Mouse (Mus musculus) hindbrain, embryonic 16.5 days (tissue): ENCODE measurements around the gene Deaf1. TPM values are rescaled to one million over a fixed set of nuclear protein-coding genes. Genes with fewer than 3 reads are reported as not detected.
A peak's percentile ranks its signal among the peaks of the same experiment; 100 is the strongest.
"Not testable (repeated sequence)": the region's sequence is repeated elsewhere in the genome, so short reads cannot be mapped to it uniquely, and the experiment has no call there.

Experiments
- ATAC-seq: fragments of 200-750 bp; cut with Nextera tagmentation; 2 replicates; pipeline ENCODE4 v1.8.0; 2017; ENCODE audit warnings: moderate TSS enrichment, moderate library complexity
- H3K27ac ChIP-seq: fragments of 300-500 bp; sonication (generic); 2 replicates; pipeline ENCODE4 v1.5.1; 2014; ENCODE audit warnings: low read depth, mild to moderate bottlenecking, control low read depth, low read length, moderate library complexity
- H3K27me3 ChIP-seq: fragments of 300-500 bp; sonication (generic); replicated peaks from 2 replicates; pipeline ENCODE4 v1.6.1; 2014; ENCODE audit warnings: low read length; ENCODE audit not compliant: control insufficient read depth, insufficient read depth
- H3K36me3 ChIP-seq: fragments of 300-500 bp; sonication (generic); 2 replicates; pipeline ENCODE4 v1.6.1; 2014; ENCODE audit warnings: mild to moderate bottlenecking, low read length, moderate library complexity, mixed read lengths; ENCODE audit not compliant: control insufficient read depth, insufficient read depth
- H3K4me1 ChIP-seq: fragments of 300-500 bp; sonication (generic); 2 replicates; pipeline ENCODE4 v1.6.1; 2014; ENCODE audit warnings: low read depth, low read length; ENCODE audit not compliant: control insufficient read depth, insufficient read depth
- H3K4me2 ChIP-seq: fragments of 300-500 bp; sonication (generic); 2 replicates; pipeline ENCODE4 v1.6.1; 2014; ENCODE audit warnings: mild to moderate bottlenecking, low read length, control low read depth, moderate library complexity
- H3K4me3 ChIP-seq: fragments of 300-500 bp; sonication (generic); 2 replicates; pipeline ENCODE4 v1.5.1; 2014; ENCODE audit warnings: mild to moderate bottlenecking, low read length, control low read depth, moderate library complexity
- H3K9ac ChIP-seq: fragments of 300-500 bp; sonication (generic); 2 replicates; pipeline ENCODE4 v1.6.1; 2014; ENCODE audit warnings: low read depth, mild to moderate bottlenecking, control low read depth, low read length, moderate library complexity
- H3K9me3 ChIP-seq: fragments of 300-500 bp; sonication (generic); 2 replicates; pipeline ENCODE4 v1.6.1; 2014; ENCODE audit warnings: mild to moderate bottlenecking, low read length, moderate library complexity; ENCODE audit not compliant: control insufficient read depth
- WGBS: fragments of 180-500 bp; shearing (Covaris S2); extraction: QIAGEN DNeasy Blood & Tissue Kit; methylation state at CpG from one replicate; pipeline ENCODE4 v1.1.7; 2014; 5-methylcytosine and 5-hydroxymethylcytosine counted together
- polyA plus RNA-seq: library from polyadenylated mRNA; unstranded; fragments of >200 nt; fragmentation: Nextera tagmentation; extraction: Ambion mirVana; gene quantifications from 2 replicates; pipeline ENCODE4 v1.2.1, GENCODE M21; 2015

Gene Deaf1
- polyA plus RNA-seq, 1 experiment from 2014 or later = 202 TPM

DNA sequence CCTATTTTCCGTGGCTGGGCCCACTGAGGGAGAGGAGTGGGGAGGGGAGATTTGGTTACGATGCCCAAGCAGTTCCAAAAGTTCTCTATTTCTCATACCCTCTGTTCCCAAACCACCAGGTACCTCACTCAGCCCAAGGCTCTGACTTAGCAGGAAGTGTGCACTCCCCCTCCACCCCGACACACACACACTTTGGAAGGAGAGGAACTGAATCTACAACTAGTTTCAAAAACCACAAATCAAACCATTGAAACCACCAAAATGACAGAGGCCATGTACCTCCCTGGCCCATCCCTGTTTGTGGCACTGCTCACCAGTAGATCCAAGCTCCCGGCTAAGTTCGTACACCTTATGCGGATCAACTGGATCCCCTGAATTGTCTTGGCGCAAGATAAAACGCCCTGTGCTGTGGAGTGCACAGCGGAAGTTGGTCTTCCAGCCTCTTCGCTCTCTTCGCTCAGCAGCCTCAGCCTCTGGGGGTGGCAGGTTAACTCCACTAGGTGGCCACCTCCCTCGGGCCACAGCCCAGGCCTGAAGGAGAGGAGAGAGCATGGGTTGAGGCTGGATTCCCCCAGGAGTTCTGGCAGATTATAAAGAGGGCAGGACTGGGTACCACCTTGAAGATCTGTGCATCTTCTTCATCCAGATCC, 62.6 kb downstream of the Deaf1 start:
- no peak overlapping the region for H3K4me3 ChIP-seq
- no peak overlapping the region for H3K27ac ChIP-seq
- no peak for ATAC-seq
- WGBS = 39% methylated on average over 12 of the region's 12 CpGs
- H3K27me3 ChIP-seq = no peaks in the 10 kb centered on the region; the same call in 1 of the 2 replicates
- no peak overlapping the region for H3K4me2 ChIP-seq
- no peak overlapping the region; the same call in 1 of the 2 replicates for H3K9ac ChIP-seq
- H3K4me1 ChIP-seq = peaks cover 3% of the 10 kb centered on the region; the same call in 1 of the 2 replicates
- peaks cover 40% of the 10 kb centered on the region for H3K36me3 ChIP-seq
- no peaks in the 10 kb centered on the region for H3K9me3 ChIP-seq

DNA sequence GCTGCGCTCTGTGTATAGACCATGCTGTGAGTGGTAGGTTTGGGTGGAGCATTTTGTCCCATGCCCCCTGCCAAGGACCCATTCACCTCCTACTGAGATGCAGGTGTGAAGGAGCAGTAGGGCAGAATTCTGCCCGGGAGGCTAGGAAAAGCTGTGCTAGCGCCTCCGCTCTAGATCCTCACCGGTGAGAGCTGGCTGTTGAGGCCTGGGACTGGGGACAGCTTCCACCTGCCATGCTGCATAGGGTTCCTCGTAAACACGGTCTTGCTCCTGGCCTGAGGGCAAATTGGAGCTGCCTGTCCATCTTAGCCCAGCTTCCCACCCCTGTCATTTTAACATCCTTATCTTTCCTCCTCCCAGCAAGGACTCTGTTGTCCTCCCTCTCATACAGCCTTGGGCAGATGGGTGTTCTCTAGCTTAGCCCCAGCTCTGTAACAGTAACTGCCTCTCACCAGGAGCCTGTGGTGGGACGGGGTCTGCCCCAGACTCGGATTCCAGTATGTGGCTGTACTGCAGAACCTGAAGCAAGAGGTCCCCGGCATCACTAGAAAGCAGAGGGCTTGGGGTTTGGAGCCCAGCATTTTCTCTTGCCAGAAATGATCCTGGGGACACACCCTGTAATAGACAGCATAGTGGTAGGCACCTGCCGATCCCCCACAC, 63.3 kb downstream of the Deaf1 start:
- Histone ChIP-seq H3K27ac (no peak overlapping the region), H3K4me3 (no peak overlapping the region), H3K4me1 (peaks cover 3% of the 10 kb centered on the region; the same call in 1 of the 2 replicates), H3K4me2 (no peak overlapping the region), H3K27me3 (no peaks in the 10 kb centered on the region; the same call in 1 of the 2 replicates), H3K9me3 (no peaks in the 10 kb centered on the region), H3K36me3 (peaks cover 48% of the 10 kb centered on the region), H3K9ac (no peak overlapping the region; the same call in 1 of the 2 replicates)
- WGBS = 68% methylated on average over 11 of the region's 11 CpGs
- no peak for ATAC-seq

DNA sequence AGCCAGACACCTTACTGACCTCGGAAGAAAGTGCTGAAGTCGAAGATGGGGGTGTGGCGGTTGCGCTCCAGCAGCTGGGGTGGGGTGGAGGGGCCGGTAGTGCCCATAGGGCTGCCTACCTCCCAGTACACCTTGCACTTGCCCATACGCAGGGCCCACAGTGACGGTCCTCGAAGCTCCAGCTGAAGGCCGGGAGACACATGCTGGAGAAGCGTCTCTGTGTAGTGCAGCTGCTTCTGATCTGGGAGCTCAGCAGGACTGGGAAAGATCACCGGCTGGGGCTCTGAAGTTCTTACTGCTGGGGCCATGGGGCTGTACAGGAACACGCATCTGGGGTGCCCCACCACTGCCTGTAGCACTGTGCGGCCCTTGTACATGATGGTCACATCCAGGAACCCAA, 63.9 kb downstream of the Deaf1 start:
- H3K27me3 ChIP-seq = no peaks in the 10 kb centered on the region
- H3K4me1 ChIP-seq = peaks cover 3% of the 10 kb centered on the region; the same call in 1 of the 2 replicates
- 0 out of 2 replicates have a peak, but pooled peaks have one; percentile 26 for ATAC-seq
- no peak overlapping the region for H3K4me2 ChIP-seq
- H3K9me3 ChIP-seq = no peaks in the 10 kb centered on the region
- 90% methylated on average over 13 of the region's 13 CpGs for WGBS
- peaks cover 52% of the 10 kb centered on the region for H3K36me3 ChIP-seq
- H3K27ac ChIP-seq = no peak overlapping the region
- H3K9ac ChIP-seq = no peak overlapping the region
- H3K4me3 ChIP-seq = no peak overlapping the region

DNA sequence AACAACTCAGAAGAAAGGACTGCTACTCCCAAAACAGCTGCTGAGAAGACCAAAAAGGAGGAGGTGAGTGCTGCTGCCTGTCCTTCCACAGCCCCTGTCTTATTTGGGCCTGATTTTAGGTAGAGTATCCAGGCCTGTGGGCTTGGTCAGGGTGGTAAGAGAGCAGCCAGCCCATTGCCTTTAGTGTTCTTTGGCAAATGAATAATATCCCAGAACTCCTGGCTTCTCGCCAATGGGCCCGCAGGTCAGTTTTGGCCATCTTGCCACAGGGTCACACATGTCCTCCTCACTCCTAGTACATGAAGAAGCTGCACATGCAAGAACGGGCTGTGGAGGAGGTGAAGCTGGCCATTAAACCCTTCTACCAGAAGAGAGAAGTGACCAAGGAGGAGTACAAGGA, 66.0 kb downstream of the Deaf1 start:
- 94% methylated on average over 3 of the region's 3 CpGs for WGBS

DNA sequence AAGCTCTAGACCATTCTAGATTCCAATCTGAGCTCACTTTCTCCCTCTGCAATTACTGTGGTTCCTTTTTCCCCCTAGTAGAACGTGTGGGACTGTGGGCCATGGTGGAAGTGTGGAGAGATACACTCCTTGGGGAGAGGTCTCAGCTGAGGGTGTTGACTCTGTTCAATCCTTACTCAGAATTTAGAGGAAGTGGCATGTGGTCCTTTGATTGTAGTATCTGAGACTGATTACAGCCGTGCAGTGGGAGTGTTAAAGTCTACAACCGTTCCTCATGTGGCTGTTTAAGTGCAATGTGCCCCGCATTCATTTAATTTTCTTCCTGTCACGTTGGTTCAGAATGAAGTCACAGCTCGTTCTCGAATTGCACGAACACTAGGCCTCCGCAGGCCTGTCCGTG, 71.3 kb downstream of the Deaf1 start:
- Histone ChIP-seq H3K36me3 (peaks cover 54% of the 10 kb centered on the region), H3K27me3 (no peaks in the 10 kb centered on the region), H3K4me3 (no peak overlapping the region), H3K4me2 (no peak overlapping the region), H3K9ac (no peak overlapping the region), H3K9me3 (no peaks in the 10 kb centered on the region), H3K27ac (no peak overlapping the region), H3K4me1 (no peaks in the 10 kb centered on the region)
- ATAC-seq = no peak
- WGBS = 94% methylated on average over 10 of the region's 10 CpGs

More for the DNA sequence above, 66.0 kb downstream of the Deaf1 start:
- Histone ChIP-seq H3K27me3 (no peaks in the 10 kb centered on the region), H3K4me3 (no peak overlapping the region), H3K9me3 (no peaks in the 10 kb centered on the region), H3K4me1 (peaks cover 2% of the 10 kb centered on the region; the same call in 1 of the 2 replicates), H3K27ac (no peak overlapping the region), H3K9ac (no peak overlapping the region), H3K4me2 (no peak overlapping the region), H3K36me3 (peaks cover 73% of the 10 kb centered on the region)
- ATAC-seq = no peak

DNA sequence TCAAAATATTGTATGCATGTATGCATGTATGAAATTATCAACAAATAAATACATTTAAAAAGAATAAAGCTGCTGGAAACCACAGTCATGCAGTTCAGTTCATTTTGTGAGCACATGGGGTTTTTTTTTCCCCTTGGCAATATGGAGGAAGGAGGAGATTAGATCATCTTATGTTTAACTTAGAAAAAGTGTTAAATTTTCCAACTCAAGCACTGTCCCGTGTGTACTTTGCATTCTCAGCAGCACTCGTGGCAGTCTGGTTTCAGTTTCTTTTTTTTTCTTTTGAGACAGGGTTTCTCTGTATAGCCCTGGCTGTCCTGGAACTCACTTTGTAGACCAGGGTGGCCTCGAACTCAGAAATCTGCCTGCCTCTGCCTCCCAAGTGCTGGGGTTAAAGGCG, 77.0 kb downstream of the Deaf1 start:
- H3K4me3 ChIP-seq, ATAC-seq, H3K27me3 ChIP-seq, H3K4me2 ChIP-seq, H3K9me3 ChIP-seq, H3K27ac ChIP-seq, H3K4me1 ChIP-seq, H3K9ac ChIP-seq: not testable (repeated sequence)
- 88% methylated on average over 4 of the region's 4 CpGs for WGBS
- H3K36me3 ChIP-seq = peaks cover 39% of the 10 kb centered on the region

Other genes with a start within 250 kb of the Deaf1 start
- gene Pkp3, start 249.5 kb downstream of the Deaf1 start, polyA plus RNA-seq = 0.31 and 0.32 TPM in 2 replicates
- 3.2 and 3.3 TPM in 2 replicates for gene Sigirr, start 227.1 kb downstream of the Deaf1 start, polyA plus RNA-seq
- gene Ano9, start 209.9 kb downstream of the Deaf1 start, polyA plus RNA-seq = 0.49 and 0.80 TPM in 2 replicates
- gene Ptdss2, start 205.3 kb downstream of the Deaf1 start, polyA plus RNA-seq = 82.8 and 95.8 TPM in 2 replicates
- 53.6 and 54.1 TPM in 2 replicates for gene Rnh1, start 154.8 kb downstream of the Deaf1 start, polyA plus RNA-seq
- 93.2 and 132 TPM in 2 replicates for gene Hras, start 133.7 kb downstream of the Deaf1 start, polyA plus RNA-seq
- 10.1 and 10.4 TPM in 2 replicates for gene Lrrc56, start 133.5 kb downstream of the Deaf1 start, polyA plus RNA-seq
- gene Lmntd2, start 113.6 kb downstream of the Deaf1 start, polyA plus RNA-seq = 0.35 and 0.89 TPM in 2 replicates
- gene Rassf7, start 111.8 kb downstream of the Deaf1 start, polyA plus RNA-seq = 22.8 and 25.9 TPM in 2 replicates
- gene Phrf1, start 98.9 kb downstream of the Deaf1 start, polyA plus RNA-seq = 57.1 and 67.4 TPM in 2 replicates
- gene Irf7, start 61.2 kb downstream of the Deaf1 start, polyA plus RNA-seq = 1.8 and 2.0 TPM in 2 replicates
- 0.29 TPM in 1 of 2 replicates, not detected in the other for gene Cdhr5, start 50.9 kb downstream of the Deaf1 start, polyA plus RNA-seq
- gene Sct, start 48.6 kb downstream of the Deaf1 start, polyA plus RNA-seq = 3.5 and 6.1 TPM in 2 replicates
- gene Drd4, start 35.7 kb downstream of the Deaf1 start, polyA plus RNA-seq = 0.64 and 1.00 TPM in 2 replicates
- gene Tmem80, start within 50 bp of the Deaf1 start, polyA plus RNA-seq = 48.2 and 52.2 TPM in 2 replicates
- gene Eps8l2, start 11.2 kb upstream of the Deaf1 start, polyA plus RNA-seq = 2.5 and 3.1 TPM in 2 replicates
- gene Taldo1, start 64.5 kb upstream of the Deaf1 start, polyA plus RNA-seq = 276 and 284 TPM in 2 replicates
- gene Gatd1, start 86.4 kb upstream of the Deaf1 start, polyA plus RNA-seq = 51.8 and 55.2 TPM in 2 replicates
- 226 and 245 TPM in 2 replicates for gene Cend1, start 101.8 kb upstream of the Deaf1 start, polyA plus RNA-seq
- gene Slc25a22, start 110.2 kb upstream of the Deaf1 start, polyA plus RNA-seq = 96.3 and 104 TPM in 2 replicates
- gene Pidd1, start 116.3 kb upstream of the Deaf1 start, polyA plus RNA-seq = 2.8 and 4.5 TPM in 2 replicates
- 602 and 645 TPM in 2 replicates for gene Rplp2, start 119.7 kb upstream of the Deaf1 start, polyA plus RNA-seq
- gene Pnpla2, start 127.5 kb upstream of the Deaf1 start, polyA plus RNA-seq = 20.0 and 20.9 TPM in 2 replicates
- gene Cracr2b, start 133.4 kb upstream of the Deaf1 start, polyA plus RNA-seq = 7.9 and 10.8 TPM in 2 replicates
- gene Cd151, start 139.7 kb upstream of the Deaf1 start, polyA plus RNA-seq = 23.0 and 24.7 TPM in 2 replicates
- 72.4 and 75.8 TPM in 2 replicates for gene Polr2l, start 147.4 kb upstream of the Deaf1 start, polyA plus RNA-seq
- 68.3 and 71.0 TPM in 2 replicates for gene Tspan4, start 147.6 kb upstream of the Deaf1 start, polyA plus RNA-seq
- 54.4 and 56.7 TPM in 2 replicates for gene Chid1, start 212.2 kb upstream of the Deaf1 start, polyA plus RNA-seq
- 118 and 136 TPM in 2 replicates for gene Ap2a2, start 234.5 kb upstream of the Deaf1 start, polyA plus RNA-seq